Mouse (Mus musculus) megakaryocyte-erythroid progenitor cell, adult 5-6 weeks (primary cell): ENCODE results near the gene Mcu. TPM values are rescaled to one million over a fixed set of nuclear protein-coding genes. Genes with fewer than 3 reads are reported as not detected.

Experiments
- ATAC-seq: replicated peaks from 2 replicates; pipeline ENCODE4 v1.8.0; 2016; ENCODE audit warnings: mild to moderate bottlenecking, inconsistent platforms; ENCODE audit not compliant: severe bottlenecking, poor library complexity, low FRiP score, low TSS enrichment
- total RNA-seq, 2 experiments: library from RNA; stranded (forward) in 1 of 2; stranded (reverse) in 1 of 2; fragments of 200-1000, 215-1000 nt in 1 of 2; fragments of >200 nt in 1 of 2; fragmentation: Nextera tagmentation in 1 of 2; gene quantifications; 2 replicates each; pipeline ENCODE4 v1.2.3; 2014 to 2017

Mcu gene
- total RNA-seq, 2 experiments from 2014 or later, result 8.3 to 22.0 TPM

DNA sequence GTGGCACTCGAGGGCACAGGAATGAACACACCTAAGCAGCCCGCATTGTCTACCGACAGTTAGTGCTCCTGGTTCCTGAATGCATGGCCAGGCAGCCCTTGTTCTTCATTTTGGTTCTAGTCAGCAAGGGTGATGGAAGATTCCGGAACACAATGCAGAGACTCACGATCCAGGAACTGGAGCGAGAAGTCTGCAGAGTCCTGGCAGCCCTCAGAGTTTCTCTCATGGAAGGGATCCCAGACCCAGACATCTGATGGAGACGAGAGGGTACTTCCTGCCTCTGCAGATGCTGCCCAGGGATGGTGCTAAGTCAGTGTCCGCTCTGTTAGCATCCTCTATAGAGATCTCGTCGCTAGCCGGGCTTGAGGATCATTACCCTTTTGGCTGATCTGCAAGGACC, 75.0 kb downstream of the Mcu start:
- no peak for ATAC-seq

DNA sequence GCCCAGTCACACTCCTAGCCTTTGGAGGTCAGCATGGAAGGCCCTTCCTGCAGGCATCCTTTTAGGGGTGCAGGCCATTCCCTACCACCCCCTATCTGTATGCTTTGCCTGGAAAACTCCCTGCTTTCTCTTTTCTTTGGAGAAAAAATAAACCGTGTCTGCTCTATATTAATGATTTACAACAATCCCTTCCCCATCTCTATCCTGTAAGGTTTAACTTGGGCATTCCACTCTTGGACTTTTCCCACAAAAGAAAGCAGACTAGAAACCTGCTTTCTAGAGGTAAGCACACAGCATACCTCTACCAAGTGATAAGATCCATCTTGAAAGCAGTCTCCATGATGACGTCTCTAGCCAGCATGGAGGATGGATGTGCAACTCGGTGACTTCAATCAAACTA, 75.9 kb downstream of the Mcu start:
- ATAC-seq, result no peak

DNA sequence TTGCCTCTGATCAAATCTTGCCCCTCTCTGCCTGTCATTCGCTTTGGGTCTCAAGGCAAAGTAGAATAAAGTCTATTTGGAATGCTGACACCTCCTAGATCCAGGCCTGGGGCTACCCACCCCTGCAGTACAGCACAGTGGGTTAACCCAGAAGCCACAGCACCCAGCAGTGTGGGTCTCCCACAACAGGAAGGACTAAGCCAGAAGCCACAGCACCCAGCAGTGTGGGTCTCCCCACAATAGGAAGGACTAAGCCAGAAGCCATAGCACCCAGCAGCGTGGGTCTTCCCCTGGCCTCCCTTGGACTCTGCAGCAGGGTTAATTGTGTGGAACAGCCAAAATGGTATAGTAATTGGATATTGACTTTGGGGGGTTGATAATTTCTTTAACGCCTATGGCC, 76.4 kb downstream of the Mcu start:
- ATAC-seq, result no peak

GRCm38 (mm10) chr10:59539533-59539875, 77.0 kb downstream of the Mcu start:
- peak; percentile 74 for ATAC-seq

GRCm38 (mm10) chr10:59538767-59539532, 77.5 kb downstream of the Mcu start:
- ATAC-seq, result no peak

DNA sequence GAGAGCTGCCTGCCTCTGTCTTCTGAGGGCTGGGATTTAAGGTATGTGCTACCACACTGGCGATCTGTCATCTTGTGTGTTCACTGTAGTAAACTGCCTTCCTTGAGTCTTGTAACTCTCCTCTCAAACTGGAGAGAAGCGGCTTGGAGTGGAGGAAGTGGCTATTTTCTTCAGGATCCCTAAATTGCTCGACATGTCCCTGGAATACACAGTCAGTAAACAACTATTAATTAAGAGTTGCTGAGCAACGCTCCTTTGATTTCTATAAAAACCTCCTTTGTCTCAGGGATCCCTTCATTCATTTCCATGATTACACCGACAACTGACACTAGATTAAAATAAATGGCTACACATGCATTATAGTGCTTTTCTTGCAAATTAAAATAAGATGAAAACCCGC, 78.4 kb downstream of the Mcu start:
- no peak for ATAC-seq

DNA sequence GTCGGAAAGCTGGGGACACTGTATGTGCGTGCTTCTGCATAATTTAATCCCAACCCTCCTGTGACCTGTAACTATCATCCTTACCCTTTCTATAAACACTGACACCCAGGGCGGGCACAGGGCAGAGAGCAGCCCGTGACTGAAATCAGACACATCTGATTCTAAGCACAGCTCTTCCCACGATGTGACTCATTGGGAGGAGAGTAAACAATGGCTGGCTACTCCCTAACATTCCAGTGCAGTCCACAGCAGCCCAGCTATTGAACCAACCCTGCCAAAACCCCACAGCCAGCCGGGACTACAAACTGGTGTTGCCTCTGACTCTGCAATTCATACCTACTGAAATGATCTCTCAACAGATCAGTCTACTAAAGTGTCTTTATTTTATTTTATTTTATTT, 78.9 kb downstream of the Mcu start:
- no peak for ATAC-seq

DNA sequence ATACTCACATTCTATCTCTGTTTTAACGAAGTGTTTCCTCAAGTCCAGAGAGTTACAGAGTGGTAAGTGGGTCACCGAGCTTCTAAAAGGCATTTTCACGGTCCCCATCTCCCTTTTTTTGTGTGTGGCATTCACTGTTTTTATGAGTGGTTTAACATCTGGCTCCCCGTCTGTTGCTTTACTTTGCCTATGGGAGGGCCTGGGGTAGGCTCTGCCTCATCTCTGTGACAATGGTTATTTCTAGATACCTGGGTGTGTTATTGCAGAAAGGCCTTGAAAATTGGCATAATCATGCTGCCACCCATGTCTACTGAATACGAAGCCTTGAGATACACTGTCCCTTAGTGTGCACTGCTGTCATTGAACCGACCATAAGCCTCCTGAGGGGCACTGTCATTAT, 84.2 kb downstream of the Mcu start:
- ATAC-seq, result no peak

DNA sequence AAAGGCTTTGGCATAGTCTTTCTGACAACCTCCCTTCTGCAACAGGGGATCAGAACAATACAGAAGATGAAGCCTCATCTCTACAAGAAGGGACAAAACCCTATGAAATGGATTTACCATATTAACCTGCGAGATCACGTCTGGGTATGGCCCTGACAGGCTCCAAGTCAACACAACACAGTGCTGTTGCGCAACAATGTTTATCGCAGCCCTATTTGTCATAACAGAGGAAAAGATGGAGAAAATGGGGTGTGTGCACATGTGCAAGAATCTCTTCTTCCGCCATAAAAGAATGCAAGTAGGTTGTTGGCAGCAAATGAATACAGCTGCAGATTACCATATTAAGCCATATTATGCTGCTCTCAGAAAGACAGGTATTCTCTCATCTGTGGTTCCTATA, 88.7 kb downstream of the Mcu start:
- no peak for ATAC-seq

GRCm38 (mm10) chr10:59527311-59527710, 89.2 kb downstream of the Mcu start:
- ATAC-seq, result no peak

DNA sequence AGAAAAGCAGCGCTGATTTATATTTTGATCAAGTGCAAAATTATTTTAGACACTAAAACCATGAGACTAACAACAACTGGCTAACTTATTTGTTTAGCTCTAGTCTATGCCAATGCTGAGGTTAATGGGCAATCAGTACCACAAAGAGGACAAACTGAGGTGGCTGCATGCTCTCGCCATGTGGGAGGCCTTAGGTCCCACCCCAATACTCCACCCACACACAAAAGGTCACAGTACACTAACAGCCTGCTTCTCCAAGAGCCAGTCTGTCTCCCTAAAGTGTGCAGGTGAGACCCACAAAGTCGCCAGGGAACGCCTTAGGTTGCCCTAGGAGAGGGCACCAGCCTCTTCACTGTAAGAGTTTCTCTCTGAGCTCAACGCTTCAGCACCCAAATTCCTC, 91.8 kb downstream of the Mcu start:
- no peak for ATAC-seq

- no peak for ATAC-seq
Observed at GRCm38 (mm10) chr10:59523826-59524331, 92.6 kb downstream of the Mcu start.

- no peak for ATAC-seq
Observed at GRCm38 (mm10) chr10:59520701-59521100, 95.8 kb downstream of the Mcu start.

DNA sequence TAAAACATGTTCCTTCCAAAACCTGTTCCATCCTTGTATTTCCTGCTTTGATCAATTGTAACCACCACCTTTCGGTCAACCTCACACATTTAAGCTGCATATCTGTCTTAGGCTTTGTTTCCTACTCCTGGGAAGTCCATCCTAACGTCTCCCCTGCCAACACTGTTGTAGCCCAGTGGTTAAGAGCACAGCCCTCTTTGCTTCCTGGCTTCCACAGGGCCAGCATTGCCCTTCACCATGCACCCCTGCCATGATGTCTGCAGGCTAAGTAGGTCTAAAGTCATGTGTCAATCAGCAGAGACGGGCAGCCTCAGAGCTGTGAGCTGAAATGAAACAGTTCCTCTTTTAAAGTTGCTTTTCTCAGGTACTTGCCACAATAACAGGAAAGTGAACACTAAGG, 97.1 kb downstream of the Mcu start:
- ATAC-seq, result no peak

DNA sequence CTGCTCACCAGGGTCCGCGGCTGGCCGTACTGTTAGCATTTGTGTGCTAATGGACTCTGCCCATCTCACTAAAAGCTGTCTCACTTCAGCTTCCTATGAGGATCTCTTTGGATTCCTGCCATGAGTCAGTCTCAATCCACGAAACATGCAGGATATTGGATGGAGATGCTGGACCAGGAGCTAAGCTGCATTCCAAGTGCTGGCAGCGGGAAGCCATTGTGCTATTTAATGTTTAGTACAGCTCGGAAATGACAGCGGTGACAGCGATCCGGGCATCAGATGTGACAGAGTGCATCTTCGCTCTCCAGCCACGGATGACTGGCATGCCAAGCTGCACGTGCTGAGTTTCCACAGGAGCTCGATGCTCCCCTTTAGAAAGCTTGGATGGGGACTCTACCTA, 99.3 kb downstream of the Mcu start:
- ATAC-seq, result no peak

DNA sequence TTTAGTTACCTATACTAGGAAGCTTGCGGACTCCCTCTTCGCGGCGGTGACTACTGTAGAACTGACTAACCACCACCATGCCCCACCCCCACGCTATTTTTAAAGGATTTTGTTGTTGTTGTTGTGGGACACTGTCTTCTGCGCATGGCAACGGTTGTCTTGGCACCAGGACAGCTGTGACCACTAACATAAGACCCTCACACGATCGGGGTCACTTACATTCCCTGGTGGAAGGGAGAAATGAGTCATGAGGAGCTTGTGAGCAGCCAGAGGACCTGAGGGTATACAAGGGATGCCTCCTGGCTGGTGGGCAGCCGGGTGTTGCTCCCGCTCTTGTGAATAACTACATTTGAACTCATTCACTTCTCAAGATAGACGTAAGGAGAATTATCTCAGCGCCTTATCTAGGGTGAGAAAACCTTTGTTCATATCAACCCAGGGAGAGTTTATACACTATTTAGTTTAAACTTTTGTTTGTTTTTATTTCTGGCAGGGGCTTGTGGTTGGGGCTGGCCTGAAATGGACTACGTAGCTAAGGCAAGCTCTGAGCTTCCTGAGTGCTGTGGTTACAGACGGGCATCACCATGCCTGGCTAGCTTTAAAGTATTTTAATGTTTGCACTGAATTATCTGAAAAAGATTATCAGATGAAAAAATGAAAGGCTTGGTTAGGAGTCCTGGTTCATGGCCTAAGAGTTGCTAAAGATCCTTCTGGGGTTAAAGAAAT, 101.6 kb downstream of the Mcu start:
- ATAC-seq, result no peak

GRCm38 (mm10) chr10:59512173-59512572, 104.3 kb downstream of the Mcu start:
- no peak for ATAC-seq

- no peak for ATAC-seq
Observed at GRCm38 (mm10) chr10:59511427-59511963, 105.0 kb downstream of the Mcu start.

DNA sequence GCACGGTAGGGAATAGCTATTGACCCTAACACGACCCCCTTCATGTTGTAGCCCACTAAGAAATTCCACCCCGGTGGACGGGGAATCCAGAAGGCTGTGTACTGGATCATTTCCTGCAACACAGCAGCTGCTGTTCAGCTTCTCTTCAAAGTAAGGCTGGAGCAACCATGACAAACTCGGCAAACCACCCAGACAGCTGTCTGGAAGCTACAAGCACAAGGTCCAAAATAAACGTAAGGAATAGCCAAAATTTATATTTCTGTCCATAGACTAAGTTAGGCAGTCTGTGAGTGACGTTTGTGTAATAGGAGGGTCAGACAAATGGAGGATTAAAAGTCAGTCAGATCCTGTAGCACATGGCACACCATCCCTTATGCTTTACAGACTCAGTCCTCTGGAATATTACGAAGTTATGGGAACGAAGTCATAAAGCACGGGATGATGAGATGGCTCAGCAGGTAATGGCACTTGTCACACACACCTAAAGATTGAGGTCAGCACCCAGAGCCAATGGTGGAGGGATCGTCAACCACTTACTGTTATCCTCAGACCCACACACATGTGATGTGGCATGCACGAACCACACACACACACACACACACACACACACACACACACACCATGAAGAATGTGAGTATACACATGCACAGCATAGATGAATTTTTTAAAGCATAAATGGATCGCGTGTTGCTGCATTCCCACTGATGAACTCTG, 105.6 kb downstream of the Mcu start:
- no peak; the same call in 1 of the 2 replicates for ATAC-seq

- no peak for ATAC-seq
Observed at GRCm38 (mm10) chr10:59509197-59509596, 107.3 kb downstream of the Mcu start.
